ENCODE assay signal across 8 mouse cellular contexts in genomic region chr9:109862397-109863044, GRCm38 (mm10). TPM values are rescaled to one million over a fixed set of nuclear protein-coding genes. Genes with fewer than 3 reads are reported as not detected.
DNase-seq lines count a peak whose midpoint lies in the region; ATAC-seq and TF ChIP-seq lines count a peak whose summit lies in the region.

No protein-coding gene starts in this region.

- peak; percentile 36 for ATAC-seq in forebrain, postnatal 0 days
- ATAC-seq in lung, postnatal 0 days: no peak

- peak; percentile 87 for DNase-seq in MEL (ENCODE audit: low read depth, low spot score)
- peak; percentile 46 to 75 for DNase-seq in cerebellum, adult 2 months
- peak; percentile 74 for DNase-seq in forebrain, postnatal 0 days
- peak; percentile 89 for DNase-seq in heart, postnatal 4 days
- peak; percentile 19 to 75 for DNase-seq in layer of hippocampus, adult 8-10 months (ENCODE audit: low spot score in 2 of 2)
- DNase-seq in lung, postnatal 0 days (ENCODE audit: low spot score): peak; percentile 75
- DNase-seq in ovary, postnatal 14 days (ENCODE audit: low spot score): peak; percentile 85
- DNase-seq in thymus, postnatal 14 days: peak; percentile 85

- no peaks in the 10 kb centered on the region for H3K9me3 ChIP-seq in MEL (replicated peaks; ENCODE audit: insufficient read depth, low read length)
- no peaks in the 10 kb centered on the region for H3K9me3 ChIP-seq in forebrain, postnatal 0 days (ENCODE audit: low read length)
- no peaks in the 10 kb centered on the region for H3K9me3 ChIP-seq in lung, postnatal 0 days (ENCODE audit: low read length)

- H3K4me1 ChIP-seq in MEL (ENCODE audit: control insufficient read depth in 1 of 2, insufficient read depth in 2 of 2, low read length in 2 of 2): peaks cover 13 to 30% of the 10 kb centered on the region in 2 experiments
- no peaks in the 10 kb centered on the region for H3K4me1 ChIP-seq in cerebellum, adult 2 months (ENCODE audit: control insufficient read depth, insufficient read depth, low read length)
- no peaks in the 10 kb centered on the region for H3K4me1 ChIP-seq in forebrain, postnatal 0 days (ENCODE audit: insufficient read depth)
- H3K4me1 ChIP-seq in lung, postnatal 0 days (ENCODE audit: insufficient read depth, low read depth, low read length): no peaks in the 10 kb centered on the region

- no peak for TF ChIP-seq POLR2A in MEL (IDR thresholded peaks at IDR 0.05; ENCODE audit: control insufficient read depth in 1 of 2, insufficient read depth in 1 of 2, low read depth in 1 of 2, low read length in 2 of 2, poor library complexity in 1 of 2)
- TF ChIP-seq POLR2A in cerebellum, adult 2 months (IDR thresholded peaks at IDR 0.05; ENCODE audit: borderline replicate concordance, insufficient read depth, low read length): no peak

- peak overlapping the region; percentile 69 for H3K9ac ChIP-seq in MEL (ENCODE audit: control insufficient read depth, low read depth, low read length, poor library complexity, severe bottlenecking)
- no peak overlapping the region for H3K9ac ChIP-seq in forebrain, postnatal 0 days
- no peak overlapping the region for H3K9ac ChIP-seq in lung, postnatal 0 days (replicated peaks; ENCODE audit: low read depth)

- peak overlapping the region; percentile 97 for H3K27ac ChIP-seq in MEL (ENCODE audit: control insufficient read depth, low read depth, low read length)
- H3K27ac ChIP-seq in cerebellum, adult 2 months (ENCODE audit: insufficient read depth, low read length): no peak overlapping the region
- no peak overlapping the region for H3K27ac ChIP-seq in forebrain, postnatal 0 days (ENCODE audit: low read depth, low read length)
- H3K27ac ChIP-seq in lung, postnatal 0 days (ENCODE audit: low read length): no peak overlapping the region

- H3K27me3 ChIP-seq in MEL (ENCODE audit: control insufficient read depth in 1 of 2, insufficient read depth in 2 of 2, low read length in 2 of 2): no peaks in the 10 kb centered on the region
- H3K27me3 ChIP-seq in cerebellum, adult 2 months (ENCODE audit: control insufficient read depth, insufficient read depth, low read length): no peaks in the 10 kb centered on the region; the same call in 1 of the 2 replicates
- no peaks in the 10 kb centered on the region; the same call in 1 of the 2 replicates for H3K27me3 ChIP-seq in forebrain, postnatal 0 days (ENCODE audit: insufficient read depth, low read length)
- H3K27me3 ChIP-seq in lung, postnatal 0 days (replicated peaks; ENCODE audit: insufficient read depth, low read length): no peaks in the 10 kb centered on the region

- 12% methylated on average over 20 of the region's 20 CpGs for WGBS in cerebellum, adult 2 months
- 15% methylated on average over 20 of the region's 20 CpGs for WGBS in forebrain, postnatal 0 days
- 13% methylated on average over 20 of the region's 20 CpGs for WGBS in lung, postnatal 0 days

- peaks cover 0 to 20% of the 10 kb centered on the region in 2 experiments; a peak in 2 of 4 replicates for H3K36me3 ChIP-seq in MEL (ENCODE audit: control insufficient read depth in 1 of 2, insufficient read depth in 2 of 2, low read length in 2 of 2)
- no peaks in the 10 kb centered on the region for H3K36me3 ChIP-seq in forebrain, postnatal 0 days (ENCODE audit: insufficient read depth)
- no peaks in the 10 kb centered on the region for H3K36me3 ChIP-seq in lung, postnatal 0 days (ENCODE audit: insufficient read depth, low read length)

- TF ChIP-seq RAD21 in MEL (IDR thresholded peaks at IDR 0.05; ENCODE audit: low read depth, low read length): peak; percentile 97

- H3K4me3 ChIP-seq in MEL (ENCODE audit: control insufficient read depth in 1 of 2, insufficient read depth in 1 of 2, low read depth in 2 of 2, low read length in 2 of 2): peak overlapping the region; percentile 32 to 40
- H3K4me3 ChIP-seq in cerebellum, adult 2 months (replicated peaks; ENCODE audit: insufficient read depth, low read depth, low read length): no peak overlapping the region
- no peak overlapping the region for H3K4me3 ChIP-seq in forebrain, postnatal 0 days (ENCODE audit: low read depth, low read length)
- H3K4me3 ChIP-seq in lung, postnatal 0 days (ENCODE audit: low read depth, low read length): no peak overlapping the region

- peak; percentile 91 to 97 (median 97) for TF ChIP-seq CTCF in MEL (IDR thresholded peaks at IDR 0.05 in 2 of 3, conservative IDR thresholded peaks at IDR 0.05 in 1 of 3; ENCODE audit: control insufficient read depth in 1 of 3, insufficient read depth in 1 of 3, low read depth in 2 of 3, low read length in 3 of 3, poor library complexity in 1 of 3, severe bottlenecking in 1 of 3)
- peak; percentile 81 for TF ChIP-seq CTCF in cerebellum, adult 2 months (IDR thresholded peaks at IDR 0.05; ENCODE audit: borderline replicate concordance, insufficient read depth, low read depth, low read length)
- TF ChIP-seq CTCF in forebrain, postnatal 0 days (IDR thresholded peaks at IDR 0.05; ENCODE audit: low read depth): peak; percentile 87
- peak; percentile 90 for TF ChIP-seq CTCF in lung, postnatal 0 days (IDR thresholded peaks at IDR 0.05)

- TF ChIP-seq EP300 in MEL (IDR thresholded peaks at IDR 0.05; ENCODE audit: low read depth in 1 of 2, low read length in 2 of 2): 0 out of 4 replicates have a peak, but pooled peaks of 1 of the 2 experiments have one; percentile 17
- no peak for TF ChIP-seq EP300 in lung, postnatal 0 days (IDR thresholded peaks at IDR 0.05)

- peak overlapping the region; percentile 36 for H3K4me2 ChIP-seq in forebrain, postnatal 0 days (ENCODE audit: low read depth)
- H3K4me2 ChIP-seq in lung, postnatal 0 days (replicated peaks; ENCODE audit: low read depth, low read length): no peak overlapping the region; the same call in 1 of the 2 replicates

- H3K79me2 ChIP-seq in MEL (ENCODE audit: control insufficient read depth, insufficient read depth, low read length, poor library complexity): no peaks in the 10 kb centered on the region

TF ChIP-seq in MEL, 35 proteins besides CTCF, POLR2A, EP300 and RAD21 (continues in another document):
- no peak for TF ChIP-seq JUND (IDR thresholded peaks at IDR 0.05; ENCODE audit: low read depth, low read length)
- no peak for TF ChIP-seq UBTF (IDR thresholded peaks at IDR 0.05; ENCODE audit: borderline replicate concordance, insufficient read depth, low read depth, low read length)
- 0 out of 2 replicates have a peak, but pooled peaks have one; percentile 34 for TF ChIP-seq RCOR1 (IDR thresholded peaks at IDR 0.05; ENCODE audit: low read depth, low read length)
- peak; percentile 61 for TF ChIP-seq ETS1 (IDR thresholded peaks at IDR 0.05; ENCODE audit: low read depth, low read length)
- TF ChIP-seq MXI1 (IDR thresholded peaks at IDR 0.05; ENCODE audit: low read depth, low read length): peak; percentile 34; the same call in 1 of the 2 replicates
- TF ChIP-seq GATA1 (IDR thresholded peaks at IDR 0.05; ENCODE audit: low read depth, low read length): no peak
- 0 out of 2 replicates have a peak, but pooled peaks have one; percentile 30 for TF ChIP-seq TCF12 (IDR thresholded peaks at IDR 0.05; ENCODE audit: low read depth, low read length)
- no peak for TF ChIP-seq CHD1 (IDR thresholded peaks at IDR 0.05; ENCODE audit: low read depth, low read length)
- no peak for TF ChIP-seq HCFC1 (IDR thresholded peaks at IDR 0.05; ENCODE audit: low read depth, low read length)
- no peak for TF ChIP-seq USF1 (IDR thresholded peaks at IDR 0.05; ENCODE audit: low read depth, low read length)

RNA-seq across cellular contexts. Expression of gene Cdc25a, which starts 12.9 kb away (rescaled TPM):
- total RNA-seq in MEL (2012; rRNA removed): 50.6 and 67.4 TPM in 2 replicates
- polyA plus RNA-seq in MEL (2012; ENCODE audit: insufficient read depth in 1 of 2, insufficient read length in 2 of 2, low read depth in 1 of 2, low replicate concordance in 2 of 2, missing spikeins in 1 of 2): 10 to 100 TPM; 67.2 to 79.4 TPM
- 9.2 and 9.6 TPM in 2 replicates for polyA plus RNA-seq in cerebellum, adult 2 months (2012; rRNA removed)
- 14.4 and 16.1 TPM in 2 replicates for total RNA-seq in forebrain, postnatal 0 days (2014; rRNA removed)
- 7.7 and 8.7 TPM in 2 replicates for polyA plus RNA-seq in forebrain, postnatal 0 days (2015; fragmentation: Nextera tagmentation; extraction: Ambion mirVana)
- 10 to 100 TPM; 16.3 to 17.2 TPM for total RNA-seq in heart, postnatal 4 days (2021)
- 1 to 10 TPM; 5.1 to 7.7 (median 6.4) TPM for total RNA-seq in layer of hippocampus, adult 8-10 months (2022)
- 7.1 and 8.7 TPM in 2 replicates for polyA plus RNA-seq in lung, postnatal 0 days (2015; fragmentation: Nextera tagmentation; extraction: Ambion mirVana)

RNA-seq across cellular contexts. Expression of gene Camp, which starts 13.1 kb away (rescaled TPM):
- not detected in 2 replicates for total RNA-seq in MEL (2012; rRNA removed)
- polyA plus RNA-seq in MEL (2012; ENCODE audit: insufficient read depth in 1 of 2, insufficient read length in 2 of 2, low read depth in 1 of 2, low replicate concordance in 2 of 2, missing spikeins in 1 of 2): under 1 TPM in 1 of 2 experiments, not detected in 1; 0.13 TPM
- 0.78 and 1.5 TPM in 2 replicates for polyA plus RNA-seq in cerebellum, adult 2 months (2012; rRNA removed)
- total RNA-seq in forebrain, postnatal 0 days (2014; rRNA removed): 0.85 TPM in 1 of 2 replicates, not detected in the other
- polyA plus RNA-seq in forebrain, postnatal 0 days (2015; fragmentation: Nextera tagmentation; extraction: Ambion mirVana): 0.35 and 1.4 TPM in 2 replicates
- 1 to 10 TPM in 1 of 2 experiments, under 1 TPM in 1; 0.50 to 1.0 TPM for total RNA-seq in heart, postnatal 4 days (2021)
- not detected for total RNA-seq in layer of hippocampus, adult 8-10 months (2022)
- 10.3 and 13.1 TPM in 2 replicates for polyA plus RNA-seq in lung, postnatal 0 days (2015; fragmentation: Nextera tagmentation; extraction: Ambion mirVana)

RNA-seq across cellular contexts. Expression of gene Nme6, which starts 30.0 kb away (rescaled TPM):
- 75.9 and 98.2 TPM in 2 replicates for total RNA-seq in MEL (2012; rRNA removed)
- polyA plus RNA-seq in MEL (2012; ENCODE audit: insufficient read depth in 1 of 2, insufficient read length in 2 of 2, low read depth in 1 of 2, low replicate concordance in 2 of 2, missing spikeins in 1 of 2): 10 to 100 TPM in 1 of 2 experiments, not detected in 1; 84.1 TPM
- 20.7 and 21.4 TPM in 2 replicates for polyA plus RNA-seq in cerebellum, adult 2 months (2012; rRNA removed)
- 31.3 and 39.8 TPM in 2 replicates for total RNA-seq in forebrain, postnatal 0 days (2014; rRNA removed)
- 47.5 and 55.6 TPM in 2 replicates for polyA plus RNA-seq in forebrain, postnatal 0 days (2015; fragmentation: Nextera tagmentation; extraction: Ambion mirVana)
- 10 to 100 TPM; 21.6 to 25.2 TPM for total RNA-seq in heart, postnatal 4 days (2021)
- 10 to 100 TPM; 11.7 to 15.0 (median 14.4) TPM for total RNA-seq in layer of hippocampus, adult 8-10 months (2022)
- 22.3 and 24.4 TPM in 2 replicates for polyA plus RNA-seq in lung, postnatal 0 days (2015; fragmentation: Nextera tagmentation; extraction: Ambion mirVana)

RNA-seq across cellular contexts. Expression of gene Spink8, which starts 50.4 kb away (rescaled TPM):
- not detected in 2 replicates for total RNA-seq in MEL (2012; rRNA removed)
- not detected for polyA plus RNA-seq in MEL (2012; ENCODE audit: insufficient read depth in 1 of 2, insufficient read length in 2 of 2, low read depth in 1 of 2, low replicate concordance in 2 of 2, missing spikeins in 1 of 2)
- polyA plus RNA-seq in cerebellum, adult 2 months (2012; rRNA removed): 0.20 and 0.33 TPM in 2 replicates
- total RNA-seq in forebrain, postnatal 0 days (2014; rRNA removed): not detected in 2 replicates
- 0.69 TPM in 2 replicates for polyA plus RNA-seq in forebrain, postnatal 0 days (2015; fragmentation: Nextera tagmentation; extraction: Ambion mirVana)
- total RNA-seq in heart, postnatal 4 days (2021): not detected
- 10 to 100 TPM; 44.9 to 68.6 (median 55.3) TPM for total RNA-seq in layer of hippocampus, adult 8-10 months (2022)
- not detected in 2 replicates for polyA plus RNA-seq in lung, postnatal 0 days (2015; fragmentation: Nextera tagmentation; extraction: Ambion mirVana)

Comparison
In these comparisons a context has a peak if more than half of its experiments do, and no peak if none do; other contexts are left out.
1. H3K4me3 ChIP-seq: peak in MEL (2 of 2); none in cerebellum, adult 2 months (single experiment), forebrain, postnatal 0 days (single experiment) and lung, postnatal 0 days (single experiment).
2. Peak in every context shown above with its lines, with median percentiles within 50 percentile points of each other: DNase-seq and CTCF ChIP-seq.